Mouse (Mus musculus) activated CD4-positive, CD25-positive, alpha-beta regulatory T cell, adult 4 months (primary cell): ENCODE data around the gene Cyp27b1. TPM values are rescaled to one million over a fixed set of nuclear protein-coding genes. Genes with fewer than 3 reads are reported as not detected.
"Not testable (repeated sequence)": the region's sequence is repeated elsewhere in the genome, so short reads cannot be mapped to it uniquely, and the experiment has no call there.

Experiments
- ATAC-seq: one replicate; pipeline ENCODE4 v1.8.0; 2017
- polyA plus RNA-seq, 2 experiments: library from polyadenylated mRNA; unstranded; fragments of 100-300 nt; shearing (Covaris generic); gene quantifications; one replicate each; pipeline ENCODE4 v1.2.1; 2017

Gene Cyp27b1
- polyA plus RNA-seq, 2 experiments from 2014 or later, result not detected

- ATAC-seq, result peak; percentile 79
These were observed 22.4 kb downstream of the Cyp27b1 start, which contains the start of gene Tspan31 for GRCm38 (mm10) chr10:127070190-127071121. Gene Tspan31, minus strand, starts transcription at chr10:127070264.

DNA sequence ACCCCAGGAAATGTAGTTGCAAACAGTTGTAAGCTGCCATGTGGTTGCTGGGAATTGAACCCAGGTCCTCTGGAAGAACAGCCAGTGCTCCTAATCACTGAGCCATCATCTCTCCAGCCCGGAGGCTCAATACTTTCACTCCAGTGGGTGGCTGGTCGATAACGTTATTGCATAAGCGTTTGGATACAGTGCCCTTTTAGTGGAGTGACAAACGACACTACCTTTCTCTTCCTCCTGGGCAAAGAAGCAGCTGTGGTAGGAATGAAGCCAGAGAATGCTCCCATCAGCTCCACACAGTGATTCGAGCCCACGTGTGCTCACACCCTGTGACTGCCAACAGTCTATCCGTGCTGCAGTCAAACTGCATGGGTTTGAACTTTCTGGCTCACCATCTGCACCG lies 23.2 kb downstream of the Cyp27b1 start:
- ATAC-seq, result no peak

- not testable (repeated sequence) for ATAC-seq
These were observed 24.2 kb downstream of the Cyp27b1 start for GRCm38 (mm10) chr10:127072270-127072669.

- ATAC-seq, result not testable (repeated sequence)
These were observed 24.9 kb downstream of the Cyp27b1 start for GRCm38 (mm10) chr10:127072969-127073368.

- no peak for ATAC-seq
These were observed 25.9 kb downstream of the Cyp27b1 start for GRCm38 (mm10) chr10:127073981-127074380.

DNA sequence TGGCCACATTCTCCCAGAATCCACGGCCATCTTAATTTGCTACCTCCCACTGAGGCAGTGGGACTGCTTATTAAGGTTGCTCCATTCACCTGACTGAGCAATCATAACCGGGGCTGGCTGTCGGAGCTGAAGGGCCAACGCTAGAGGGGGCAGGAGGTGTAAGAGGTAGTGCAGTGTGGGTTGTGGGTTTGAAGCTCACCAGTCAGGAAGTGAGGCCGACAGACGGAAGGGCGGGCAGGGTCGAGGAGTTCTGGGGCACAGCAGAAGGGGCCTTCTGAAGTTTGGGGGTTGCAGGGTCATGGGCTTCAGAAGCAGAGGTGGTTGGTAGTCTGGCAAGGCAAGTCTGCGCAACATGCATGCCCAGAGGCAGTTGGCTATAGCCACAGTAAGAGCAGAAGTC lies 27.0 kb downstream of the Cyp27b1 start, which contains the start of gene Agap2:
Agap2 (plus strand) TSS at position 205 of the 400 bp plus-strand sequence.
- ATAC-seq, result peak; percentile 79

DNA sequence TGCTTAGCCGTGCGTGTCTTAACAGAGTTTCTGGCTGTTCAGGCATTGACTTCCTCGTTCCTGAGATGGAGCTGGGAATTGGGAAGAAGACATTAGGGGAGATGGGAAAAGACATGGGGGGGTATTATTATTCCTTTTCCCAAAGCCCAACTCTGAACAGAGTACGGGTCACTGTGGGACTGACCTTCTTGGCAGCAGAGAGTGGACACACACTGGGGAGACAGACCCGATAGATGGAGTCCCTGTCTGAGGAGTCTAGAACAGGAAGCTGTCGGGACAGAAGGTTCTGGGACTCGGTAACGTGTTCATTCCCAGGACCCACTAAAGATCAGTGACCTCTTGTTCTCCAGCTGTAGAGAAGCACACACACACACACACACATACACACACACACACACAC lies 27.6 kb downstream of the Cyp27b1 start:
- ATAC-seq, result no peak

DNA sequence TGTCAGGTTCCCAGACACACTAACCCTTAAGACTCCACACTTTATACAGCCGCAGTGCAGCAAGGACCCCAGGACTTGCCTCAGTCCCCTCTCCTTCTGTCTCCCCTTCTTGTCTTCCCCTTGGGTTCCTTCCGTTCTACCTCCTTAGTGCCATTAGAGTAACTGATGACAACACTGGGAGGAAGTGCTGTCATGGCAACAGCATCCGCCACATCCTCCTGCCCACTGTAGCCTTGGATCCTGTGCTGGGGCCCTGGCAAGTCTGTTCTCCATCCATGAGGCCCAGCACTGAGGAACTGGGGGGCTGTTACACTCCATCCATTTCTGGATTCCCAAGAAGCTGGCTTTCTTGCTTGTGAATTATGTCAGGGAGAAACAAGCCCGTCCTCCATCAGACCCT lies 28.0 kb downstream of the Cyp27b1 start:
- peak; percentile 89 for ATAC-seq

DNA sequence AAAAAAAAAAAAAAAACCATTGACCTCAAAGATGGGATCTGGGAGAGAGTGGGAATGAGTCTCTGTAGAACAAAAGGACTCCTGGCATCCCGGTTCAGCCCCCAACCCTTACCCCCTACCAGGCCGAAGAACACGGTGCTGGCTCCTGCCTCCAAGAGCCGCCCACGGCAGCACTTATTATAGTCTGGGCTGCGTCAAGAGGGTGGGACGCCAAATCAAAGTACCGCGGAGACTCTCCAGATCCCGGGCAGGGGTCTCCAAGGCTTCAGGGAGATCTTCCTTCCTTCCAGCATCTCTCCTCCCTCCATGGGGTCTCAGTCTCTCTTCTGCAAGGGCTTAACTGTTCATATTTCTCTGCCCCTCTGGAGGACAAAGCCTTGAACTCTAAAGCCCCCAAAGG lies 29.5 kb downstream of the Cyp27b1 start:
- ATAC-seq, result no peak

- no peak for ATAC-seq
These were observed 30.1 kb downstream of the Cyp27b1 start for GRCm38 (mm10) chr10:127078001-127078676.

- no peak for ATAC-seq
These were observed 30.9 kb downstream of the Cyp27b1 start for GRCm38 (mm10) chr10:127078677-127079575.

GRCm38 (mm10) chr10:127079665-127080391 lies 31.8 kb downstream of the Cyp27b1 start:
- ATAC-seq, result no peak

GRCm38 (mm10) chr10:127080901-127081780 lies 33.1 kb downstream of the Cyp27b1 start:
- no peak for ATAC-seq

DNA sequence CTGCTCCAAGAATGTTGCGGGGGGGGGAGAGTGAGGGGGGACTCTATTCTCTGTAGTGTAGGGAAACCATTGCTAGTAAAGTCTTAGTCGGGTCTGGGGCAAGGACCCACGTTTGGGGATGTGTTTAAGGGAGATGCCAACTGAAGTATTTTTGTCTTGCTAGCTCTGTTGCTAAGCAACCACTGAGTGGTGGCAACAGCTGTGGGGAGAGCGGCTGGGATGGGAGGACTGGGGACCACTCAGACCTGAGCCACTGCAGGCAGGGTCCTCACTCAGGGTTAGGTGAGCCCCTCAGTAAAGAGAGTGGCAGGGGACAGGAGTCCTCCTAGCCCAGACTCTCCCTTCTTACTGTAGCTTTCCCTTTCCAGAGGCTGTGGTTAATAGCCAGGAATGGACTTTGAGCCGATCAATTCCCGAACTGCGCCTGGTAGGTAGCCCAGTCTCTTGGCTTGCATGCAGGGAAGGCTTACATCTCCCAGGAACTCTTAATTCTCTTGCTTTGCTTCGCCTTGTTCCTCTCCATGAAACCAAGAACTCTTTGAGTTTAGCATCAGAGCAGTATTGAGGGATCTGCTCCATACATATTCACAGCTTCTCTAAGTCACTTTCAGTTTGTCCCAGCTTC lies 34.1 kb downstream of the Cyp27b1 start:
- no peak for ATAC-seq

DNA sequence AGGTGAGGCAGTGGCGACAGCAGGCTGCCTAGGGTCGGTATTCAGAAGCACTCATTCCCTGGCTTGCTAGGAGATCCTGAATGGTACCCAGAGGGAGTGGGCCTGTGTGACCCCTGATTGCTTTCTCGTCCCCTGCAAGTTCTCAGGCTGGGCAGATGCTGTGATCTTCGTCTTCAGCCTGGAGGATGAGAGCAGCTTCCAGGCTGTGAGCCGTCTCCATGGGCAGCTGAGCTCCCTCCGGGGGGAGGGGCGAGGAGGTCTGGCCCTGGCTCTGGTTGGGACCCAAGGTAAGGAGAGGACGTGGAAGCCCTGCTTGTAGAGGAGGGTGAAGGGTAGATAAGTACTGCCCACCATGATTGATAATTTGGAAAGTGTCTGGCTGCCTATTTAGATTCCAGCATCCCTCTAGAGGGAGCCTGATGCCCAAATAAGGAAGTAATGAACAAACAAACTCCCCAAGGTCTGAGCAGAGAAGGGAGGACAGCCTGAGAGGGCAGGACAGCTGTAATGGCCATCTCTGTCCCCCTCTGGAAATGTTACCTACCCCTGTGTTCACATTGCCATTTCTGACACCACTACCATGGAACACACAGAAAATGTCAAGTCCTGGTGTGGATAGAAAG lies 35.4 kb downstream of the Cyp27b1 start:
- ATAC-seq, result no peak

DNA sequence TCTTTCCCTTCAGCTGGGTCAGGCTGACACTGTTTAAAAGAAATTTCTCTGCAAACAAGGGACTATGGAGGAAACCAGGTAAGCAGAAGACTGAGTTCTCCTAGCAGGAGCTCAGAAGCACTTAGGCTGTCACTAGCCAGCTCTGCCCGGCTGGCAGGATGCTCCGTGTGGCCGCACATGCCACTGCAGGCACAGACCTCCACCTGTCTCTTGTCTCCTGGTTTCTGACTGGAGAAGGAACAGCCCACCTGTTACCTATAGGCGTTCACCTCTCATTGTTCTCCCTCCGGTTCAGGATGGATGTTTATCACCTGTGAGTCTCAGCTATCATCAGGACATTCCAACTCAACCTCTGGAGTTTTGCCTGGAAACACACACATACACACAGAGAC lies 35.9 kb downstream of the Cyp27b1 start:
- no peak for ATAC-seq

- ATAC-seq, result no peak
These were observed 37.0 kb downstream of the Cyp27b1 start for GRCm38 (mm10) chr10:127085052-127085451.

- ATAC-seq, result peak; percentile 16
These were observed 37.6 kb downstream of the Cyp27b1 start for GRCm38 (mm10) chr10:127085633-127086032.

- ATAC-seq, result no peak
These were observed 42.7 kb downstream of the Cyp27b1 start for GRCm38 (mm10) chr10:127090560-127091411.
